Mouse (Mus musculus) midbrain, embryonic 12.5 days (tissue): ENCODE measurements around the gene Lef1. TPM values are rescaled to one million over a fixed set of nuclear protein-coding genes. Genes with fewer than 3 reads are reported as not detected.
A peak's percentile ranks its signal among the peaks of the same experiment; 100 is the strongest.

Experiments used
- ATAC-seq: fragments of 200-750 bp; cut with Nextera tagmentation; 2 replicates; pipeline ENCODE4 v1.8.0; 2017; ENCODE audit warnings: low read depth, moderate TSS enrichment, moderate library complexity; ENCODE audit not compliant: low FRiP score
- H3K27ac ChIP-seq: fragments of 300-500 bp; sonication (generic); replicated peaks from 2 replicates; pipeline ENCODE4 v1.5.1; 2016; ENCODE audit warnings: mild to moderate bottlenecking
- H3K27me3 ChIP-seq: fragments of 300-500 bp; sonication (generic); 2 replicates; pipeline ENCODE4 v1.6.1; 2016; ENCODE audit warnings: mild to moderate bottlenecking
- H3K36me3 ChIP-seq: fragments of 300-500 bp; sonication (generic); 2 replicates; pipeline ENCODE4 v1.6.1; 2016
- H3K4me1 ChIP-seq: fragments of 300-500 bp; sonication (generic); 2 replicates; pipeline ENCODE4 v1.6.1; 2016
- H3K4me2 ChIP-seq: fragments of 300-500 bp; sonication (generic); replicated peaks from 2 replicates; pipeline ENCODE4 v1.6.1; 2016; ENCODE audit warnings: mild to moderate bottlenecking, moderate library complexity
- H3K4me3 ChIP-seq: fragments of 300-500 bp; sonication (generic); 2 replicates; pipeline ENCODE4 v1.5.1; 2016; ENCODE audit warnings: mild to moderate bottlenecking
- H3K9ac ChIP-seq: fragments of 300-500 bp; sonication (generic); replicated peaks from 2 replicates; pipeline ENCODE4 v1.6.1; 2016; ENCODE audit warnings: mild to moderate bottlenecking, moderate library complexity
- H3K9me3 ChIP-seq: fragments of 300-500 bp; sonication (generic); 2 replicates; pipeline ENCODE4 v1.6.1; 2016; ENCODE audit warnings: mild to moderate bottlenecking
- WGBS: fragments of 180-500 bp; shearing (Covaris S2); methylation state at CpG from one replicate; pipeline ENCODE4 v1.1.7; 2016; 5-methylcytosine and 5-hydroxymethylcytosine counted together
- polyA plus RNA-seq: library from polyadenylated mRNA; unstranded; fragments of >200 nt; fragmentation: Nextera tagmentation; extraction: Ambion mirVana; gene quantifications from 2 replicates; pipeline ENCODE4 v1.2.1, GENCODE M21; 2016

Gene Lef1
- polyA plus RNA-seq, 1 experiment from 2014 or later: 97.0 TPM

GRCm38 (mm10) chr3:131144250-131144649 lies 34.0 kb downstream of the Lef1 start:
- ATAC-seq: no peak
- H3K27me3 ChIP-seq: peaks cover 16% of the 10 kb centered on the region
- H3K4me2 ChIP-seq: no peak overlapping the region
- peaks cover 28% of the 10 kb centered on the region for H3K4me1 ChIP-seq
- H3K9me3 ChIP-seq: no peaks in the 10 kb centered on the region
- H3K27ac ChIP-seq: no peak overlapping the region
- H3K4me3 ChIP-seq: no peak overlapping the region
- no peak overlapping the region for H3K9ac ChIP-seq
- H3K36me3 ChIP-seq: 0 out of 2 replicates have a peak, but pooled peaks cover 7% of the 10 kb centered on the region
- WGBS: 42% methylated on average over 2 of the region's 2 CpGs

DNA sequence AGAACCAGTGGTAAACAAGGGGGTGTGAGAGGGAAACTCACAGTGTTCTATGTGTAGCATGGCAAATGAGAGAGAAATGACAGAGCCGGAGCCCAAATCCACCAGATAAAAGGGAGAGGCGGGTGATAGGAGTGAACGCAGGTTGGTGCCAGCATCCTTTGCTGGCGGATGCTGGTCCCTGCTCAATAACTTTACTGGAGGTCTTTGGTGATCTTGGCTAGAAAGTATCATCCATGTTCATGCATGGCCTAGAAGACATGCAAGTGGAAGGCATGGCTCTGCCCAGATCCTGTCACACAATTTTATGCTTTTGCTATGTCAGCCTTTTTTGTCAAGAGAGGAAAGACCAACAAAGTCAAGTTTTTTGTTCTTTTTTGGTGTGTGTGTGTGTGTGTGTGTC lies 42.6 kb downstream of the Lef1 start:
- 93% methylated on average over 4 of the region's 4 CpGs for WGBS
- no peak for ATAC-seq

DNA sequence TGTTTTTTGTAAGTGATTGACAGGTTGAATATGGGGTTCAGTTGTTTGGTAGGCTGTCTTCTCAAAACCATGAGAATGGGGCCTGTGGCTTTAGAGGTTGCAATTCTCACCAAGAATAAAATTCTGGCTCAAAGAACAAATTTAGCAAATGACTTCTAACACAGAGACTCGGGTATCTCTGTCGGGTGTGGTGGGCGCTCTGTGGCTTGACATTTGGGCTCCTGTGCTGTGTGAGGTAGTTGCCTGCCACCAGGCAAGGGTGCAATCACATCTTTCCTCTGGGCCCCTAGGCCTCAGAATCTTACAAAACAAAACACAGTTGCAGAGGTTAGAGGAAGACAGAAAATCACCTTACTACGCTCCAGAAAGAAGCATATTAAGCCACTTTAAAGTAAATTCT lies 43.6 kb downstream of the Lef1 start:
- Histone ChIP-seq H3K27ac (no peak overlapping the region), H3K4me3 (no peak overlapping the region), H3K36me3 (no peaks in the 10 kb centered on the region), H3K4me2 (no peak overlapping the region), H3K9me3 (no peaks in the 10 kb centered on the region), H3K27me3 (no peaks in the 10 kb centered on the region), H3K9ac (no peak overlapping the region), H3K4me1 (peaks cover 34% of the 10 kb centered on the region)
- WGBS: 89% methylated on average over 4 of the region's 4 CpGs
- ATAC-seq: no peak

More for the DNA sequence above, 42.6 kb downstream of the Lef1 start:
- peaks cover 33% of the 10 kb centered on the region for H3K4me1 ChIP-seq
- no peak overlapping the region for H3K27ac ChIP-seq
- no peak overlapping the region for H3K4me3 ChIP-seq
- no peak overlapping the region for H3K4me2 ChIP-seq
- H3K9ac ChIP-seq: no peak overlapping the region
- no peaks in the 10 kb centered on the region for H3K9me3 ChIP-seq
- H3K36me3 ChIP-seq: no peaks in the 10 kb centered on the region
- no peaks in the 10 kb centered on the region for H3K27me3 ChIP-seq

DNA sequence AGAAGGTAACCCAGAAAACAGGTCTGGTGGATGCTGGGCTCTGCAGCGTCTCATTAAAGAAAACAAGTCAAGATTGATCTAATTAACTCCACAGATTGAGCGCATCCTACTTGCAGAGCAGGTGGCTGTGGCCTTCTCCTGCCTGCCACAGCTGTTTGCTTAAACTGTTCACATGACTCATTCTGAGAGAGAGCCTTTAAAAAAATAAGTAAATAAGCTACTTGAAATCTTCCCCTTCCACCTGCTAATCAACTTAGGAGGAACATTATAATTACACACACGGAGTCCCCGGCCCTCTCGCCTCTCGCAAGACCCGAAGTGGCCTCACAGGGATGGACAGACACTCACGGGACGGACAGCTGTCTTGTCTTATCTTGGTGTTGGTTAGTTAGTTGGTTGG lies 44.3 kb downstream of the Lef1 start:
- Histone ChIP-seq H3K36me3 (no peaks in the 10 kb centered on the region), H3K27ac (no peak overlapping the region), H3K4me3 (no peak overlapping the region), H3K9ac (no peak overlapping the region), H3K9me3 (no peaks in the 10 kb centered on the region), H3K27me3 (no peaks in the 10 kb centered on the region), H3K4me2 (no peak overlapping the region), H3K4me1 (peaks cover 40% of the 10 kb centered on the region)
- ATAC-seq: no peak
- WGBS: 76% methylated on average over 9 of the region's 9 CpGs

DNA sequence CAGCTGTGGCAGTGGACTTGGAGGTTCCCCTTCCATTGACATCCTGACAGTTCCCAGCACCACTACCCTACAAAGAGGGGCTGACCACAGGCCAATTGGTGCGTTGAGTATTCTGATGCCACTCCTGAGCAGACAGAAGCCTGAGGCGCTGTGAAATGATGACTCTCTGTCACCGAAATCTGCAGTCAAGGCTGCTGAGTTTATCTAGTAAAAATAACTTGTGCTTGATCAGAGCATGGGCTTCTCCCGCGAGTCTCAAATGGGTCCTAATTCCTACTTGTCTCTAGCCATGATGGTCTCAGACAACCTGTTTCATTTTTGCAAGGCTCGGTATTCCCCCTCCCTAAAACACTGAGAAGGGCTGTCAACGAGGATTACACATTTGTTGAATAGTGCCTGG lies 44.8 kb downstream of the Lef1 start:
- H3K4me3 ChIP-seq: no peak overlapping the region
- H3K4me1 ChIP-seq: peaks cover 44% of the 10 kb centered on the region
- H3K27ac ChIP-seq: no peak overlapping the region
- H3K27me3 ChIP-seq: no peaks in the 10 kb centered on the region
- no peak for ATAC-seq
- H3K9me3 ChIP-seq: no peaks in the 10 kb centered on the region
- no peak overlapping the region for H3K9ac ChIP-seq
- 81% methylated on average over 7 of the region's 7 CpGs for WGBS
- H3K36me3 ChIP-seq: no peaks in the 10 kb centered on the region
- no peak overlapping the region for H3K4me2 ChIP-seq

DNA sequence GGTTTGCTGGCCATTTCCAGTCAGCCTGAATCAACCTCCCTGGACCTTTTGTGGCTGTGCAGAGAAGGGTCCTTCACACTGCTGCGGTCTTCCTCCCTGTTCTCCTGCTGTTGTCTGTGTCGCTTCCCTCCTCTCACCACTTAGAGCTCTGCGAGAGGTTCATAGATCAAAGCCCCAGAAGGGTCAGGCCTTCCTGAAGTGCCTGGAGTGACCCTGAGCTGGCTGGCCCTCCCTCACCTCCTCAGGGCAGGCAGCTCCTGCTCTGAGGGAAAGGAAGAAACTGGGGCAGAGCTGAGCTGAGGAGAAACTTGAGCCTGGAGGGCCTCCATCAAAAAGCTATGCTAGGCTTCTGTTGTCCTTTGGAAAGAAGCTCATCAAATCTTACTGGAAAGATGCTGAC lies 45.4 kb downstream of the Lef1 start:
- no peak overlapping the region for H3K4me3 ChIP-seq
- H3K4me1 ChIP-seq: peaks cover 50% of the 10 kb centered on the region
- WGBS: 23% methylated on average over 3 of the region's 3 CpGs
- H3K27me3 ChIP-seq: no peaks in the 10 kb centered on the region
- H3K4me2 ChIP-seq: no peak overlapping the region
- H3K36me3 ChIP-seq: no peaks in the 10 kb centered on the region
- H3K27ac ChIP-seq: 0 out of 2 replicates have a peak overlapping the region, but pooled peaks have one; percentile 26
- H3K9ac ChIP-seq: no peak overlapping the region
- no peaks in the 10 kb centered on the region for H3K9me3 ChIP-seq
- ATAC-seq: no peak

- Histone ChIP-seq H3K9me3 (no peaks in the 10 kb centered on the region), H3K4me1 (peaks cover 56% of the 10 kb centered on the region), H3K4me2 (no peak overlapping the region), H3K36me3 (no peaks in the 10 kb centered on the region), H3K9ac (no peak overlapping the region), H3K27ac (no peak overlapping the region), H3K4me3 (no peak overlapping the region), H3K27me3 (no peaks in the 10 kb centered on the region)
- ATAC-seq: no peak
- 43% methylated on average over 11 of the region's 11 CpGs for WGBS
Measured at GRCm38 (mm10) chr3:131156377-131156776, 46.1 kb downstream of the Lef1 start.

DNA sequence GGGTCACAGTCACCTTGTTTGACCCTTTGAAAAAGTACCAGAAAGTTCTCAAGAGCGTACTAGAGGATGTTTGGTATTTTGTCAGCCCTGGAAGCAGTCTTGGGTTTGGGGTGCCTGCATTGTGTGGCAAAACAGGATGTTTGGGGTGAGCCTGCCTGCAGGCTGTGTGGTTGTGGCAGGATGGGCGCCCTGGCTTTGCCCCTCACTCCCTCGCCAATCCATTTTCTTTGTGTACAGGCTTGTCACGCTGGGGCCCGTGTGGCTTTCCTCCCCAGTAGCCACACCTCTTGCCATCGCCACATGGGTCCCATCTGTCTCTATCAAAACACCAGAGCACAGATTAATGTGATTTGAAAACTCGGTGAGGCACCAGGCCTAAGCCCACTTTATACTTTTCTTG lies 47.2 kb downstream of the Lef1 start:
- Histone ChIP-seq H3K36me3 (no peaks in the 10 kb centered on the region), H3K9me3 (no peaks in the 10 kb centered on the region), H3K27ac (0 out of 2 replicates have a peak overlapping the region, but pooled peaks have one; percentile 49), H3K4me3 (no peak overlapping the region), H3K4me2 (no peak overlapping the region), H3K4me1 (peaks cover 56% of the 10 kb centered on the region), H3K27me3 (no peaks in the 10 kb centered on the region), H3K9ac (no peak overlapping the region)
- 68% methylated on average over 7 of the region's 7 CpGs for WGBS
- no peak for ATAC-seq

- WGBS: 43% methylated on average over 12 of the region's 12 CpGs
- H3K4me3 ChIP-seq: no peak overlapping the region
- H3K4me1 ChIP-seq: peaks cover 52% of the 10 kb centered on the region
- H3K27ac ChIP-seq: no peak overlapping the region
- no peaks in the 10 kb centered on the region for H3K27me3 ChIP-seq
- H3K9me3 ChIP-seq: no peaks in the 10 kb centered on the region
- no peak overlapping the region for H3K9ac ChIP-seq
- no peak overlapping the region for H3K4me2 ChIP-seq
- H3K36me3 ChIP-seq: no peaks in the 10 kb centered on the region
- ATAC-seq: no peak
Measured at GRCm38 (mm10) chr3:131159204-131159760, 49.0 kb downstream of the Lef1 start.

DNA sequence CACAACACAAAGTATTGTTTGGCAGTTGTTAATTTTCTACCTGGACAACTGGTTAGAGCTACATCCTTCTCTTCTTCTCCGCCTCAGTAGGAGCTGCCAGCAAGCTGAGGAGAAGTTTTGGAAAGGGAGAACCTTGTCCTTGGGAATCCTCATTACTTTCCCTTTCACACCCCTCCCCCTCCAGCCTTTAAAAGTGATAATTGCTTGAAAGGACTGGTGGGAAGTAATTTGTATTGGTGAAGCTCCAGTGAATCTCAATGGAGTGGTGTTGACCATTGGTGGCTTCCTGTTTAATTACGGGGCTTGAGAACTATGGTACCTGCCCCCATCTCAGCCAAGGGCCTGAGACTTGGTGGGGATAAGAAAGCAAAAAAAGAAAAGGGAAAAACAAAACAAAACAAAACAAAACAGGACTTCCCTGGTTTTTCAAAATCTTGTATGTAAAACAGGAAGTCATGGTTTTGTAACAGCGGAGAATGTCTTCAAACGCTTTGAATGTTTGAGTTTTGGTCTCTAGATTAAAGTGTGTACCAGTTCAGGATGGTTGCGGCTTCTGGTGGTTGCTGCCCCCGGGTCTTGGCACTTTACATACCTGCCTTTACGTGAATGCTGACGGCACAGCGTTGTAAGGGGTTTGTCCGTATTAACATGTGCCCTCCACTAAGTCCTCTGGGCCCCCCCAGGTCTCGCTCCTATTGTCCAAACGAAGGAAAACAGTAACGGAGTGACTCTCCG lies 49.8 kb downstream of the Lef1 start:
- Histone ChIP-seq H3K27ac (no peak overlapping the region), H3K4me3 (no peak overlapping the region), H3K9me3 (no peaks in the 10 kb centered on the region), H3K9ac (no peak overlapping the region), H3K27me3 (no peaks in the 10 kb centered on the region), H3K36me3 (no peaks in the 10 kb centered on the region), H3K4me1 (peaks cover 47% of the 10 kb centered on the region), H3K4me2 (no peak overlapping the region)
- no peak for ATAC-seq
- 58% methylated on average over 14 of the region's 14 CpGs for WGBS

GRCm38 (mm10) chr3:131160921-131161320 lies 50.6 kb downstream of the Lef1 start:
- peaks cover 42% of the 10 kb centered on the region for H3K4me1 ChIP-seq
- no peak for ATAC-seq
- H3K9me3 ChIP-seq: no peaks in the 10 kb centered on the region
- 66% methylated on average over 7 of the region's 7 CpGs for WGBS
- no peak overlapping the region for H3K4me2 ChIP-seq
- H3K27me3 ChIP-seq: no peaks in the 10 kb centered on the region
- H3K4me3 ChIP-seq: no peak overlapping the region
- no peaks in the 10 kb centered on the region for H3K36me3 ChIP-seq
- no peak overlapping the region for H3K27ac ChIP-seq
- H3K9ac ChIP-seq: no peak overlapping the region

DNA sequence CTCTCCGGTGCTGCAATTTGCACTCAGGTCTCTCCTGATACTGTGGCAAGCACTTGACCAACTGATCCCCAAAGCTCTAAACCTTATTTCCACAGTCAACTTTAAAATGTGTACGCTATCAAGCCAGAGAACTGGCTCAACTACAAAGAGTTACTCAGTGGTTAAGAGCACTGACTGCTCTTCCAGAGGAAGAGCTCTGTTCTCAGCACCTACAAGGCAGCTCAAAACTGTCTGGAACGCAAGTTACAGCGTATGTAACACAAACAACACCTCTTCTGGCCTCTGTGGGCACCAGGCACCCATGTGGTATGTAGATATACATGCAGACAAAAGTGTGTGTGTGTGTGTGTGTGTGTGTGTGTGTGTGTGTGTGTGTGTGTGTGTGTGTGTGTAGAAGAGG lies 57.5 kb downstream of the Lef1 start:
- no peak overlapping the region for H3K4me2 ChIP-seq
- no peak for ATAC-seq
- H3K27me3 ChIP-seq: no peaks in the 10 kb centered on the region
- H3K4me1 ChIP-seq: peaks cover 15% of the 10 kb centered on the region
- H3K36me3 ChIP-seq: no peaks in the 10 kb centered on the region
- H3K9me3 ChIP-seq: no peaks in the 10 kb centered on the region
- H3K9ac ChIP-seq: no peak overlapping the region
- H3K4me3 ChIP-seq: no peak overlapping the region
- 92% methylated on average over 4 of the region's 4 CpGs for WGBS
- H3K27ac ChIP-seq: no peak overlapping the region
